Mouse (Mus musculus) myocyte (in vitro differentiated cells): Measurements from ENCODE around the gene Pygo2. TPM values are rescaled to one million over a fixed set of nuclear protein-coding genes. Genes with fewer than 3 reads are reported as not detected.

Experiments
- H3K27me3 ChIP-seq: one replicate; pipeline ENCODE4 v1.6.1; 2011; ENCODE audit not compliant: control insufficient read depth, insufficient read depth, insufficient read length
- H3K36me3 ChIP-seq: one replicate; pipeline ENCODE4 v1.6.1; 2011; ENCODE audit not compliant: control insufficient read depth, insufficient read depth
- H3K4me2 ChIP-seq: one replicate; pipeline ENCODE4 v1.6.1; 2011; ENCODE audit warnings: low read depth, control low read depth
- H3K4me3 ChIP-seq: one replicate; pipeline ENCODE4 v1.5.1; 2011; ENCODE audit warnings: mild to moderate bottlenecking, control low read depth, moderate library complexity
- H3K79me2 ChIP-seq: one replicate; pipeline ENCODE4 v1.6.1; 2011; ENCODE audit not compliant: control insufficient read depth, insufficient read depth
- H3ac ChIP-seq: one replicate; pipeline ENCODE4 v1.6.1; 2011; ENCODE audit not compliant: control insufficient read depth, insufficient read length
- CEBPB ChIP-seq: IDR thresholded peaks from 2 replicates; pipeline ENCODE4 v1.6.1; 2011; ENCODE audit warnings: mild to moderate bottlenecking, moderate library complexity; ENCODE audit not compliant: poor library complexity, insufficient read depth, severe bottlenecking
- E2F4 ChIP-seq: IDR thresholded peaks from one replicate; pipeline ENCODE4 v1.6.1; 2011; ENCODE audit warnings: mild to moderate bottlenecking, control low read depth, moderate library complexity; ENCODE audit not compliant: insufficient read depth
- MAX ChIP-seq: IDR thresholded peaks from one replicate; pipeline ENCODE4 v1.6.1; 2011; ENCODE audit warnings: low read depth, mild to moderate bottlenecking, control low read depth
- MYOD1 ChIP-seq, 3 experiments: IDR thresholded peaks; one replicate each; pipeline ENCODE4 v1.6.1; 2011; ENCODE audit warnings: control low read depth in 2 of 3, low read depth in 2 of 3, mild to moderate bottlenecking in 2 of 3, moderate library complexity in 1 of 3; ENCODE audit not compliant: insufficient read length in 2 of 3, control insufficient read depth in 1 of 3
- MYOG ChIP-seq, 3 experiments: IDR thresholded peaks; one replicate each; pipeline ENCODE4 v1.6.1; 2011; ENCODE audit warnings: control low read depth in 2 of 3, low read depth in 2 of 3, mild to moderate bottlenecking in 2 of 3; ENCODE audit not compliant: insufficient read length in 2 of 3, control insufficient read depth in 1 of 3, insufficient read depth in 1 of 3
- POLR2A ChIP-seq: IDR thresholded peaks from one replicate; pipeline ENCODE4 v1.6.1; 2011; ENCODE audit warnings: low read depth, mild to moderate bottlenecking, control low read depth, moderate library complexity; ENCODE audit not compliant: insufficient read length
- POLR2AphosphoS2 ChIP-seq: IDR thresholded peaks from one replicate; pipeline ENCODE4 v1.6.1; 2011; ENCODE audit warnings: low read depth, control low read depth; ENCODE audit not compliant: insufficient read length
- REST ChIP-seq: IDR thresholded peaks from one replicate; pipeline ENCODE4 v1.6.1; 2011; ENCODE audit warnings: mild to moderate bottlenecking, control low read depth, moderate library complexity; ENCODE audit not compliant: insufficient read depth, insufficient read length
- SRF ChIP-seq: IDR thresholded peaks from one replicate; pipeline ENCODE4 v1.6.1; 2011; ENCODE audit warnings: low read depth; ENCODE audit not compliant: control insufficient read depth, insufficient read length
- TCF12 ChIP-seq: IDR thresholded peaks from one replicate; pipeline ENCODE4 v1.6.1; 2011; ENCODE audit warnings: mild to moderate bottlenecking, control low read depth; ENCODE audit not compliant: poor library complexity, insufficient read depth, severe bottlenecking
- TCF3 ChIP-seq: IDR thresholded peaks from one replicate; pipeline ENCODE4 v1.6.1; 2011; ENCODE audit warnings: low read depth, control low read depth; ENCODE audit not compliant: insufficient read length
- USF1 ChIP-seq: IDR thresholded peaks from one replicate; pipeline ENCODE4 v1.6.1; 2011; ENCODE audit warnings: low read depth, mild to moderate bottlenecking, control low read depth, moderate library complexity
- polyA plus RNA-seq: library from polyadenylated mRNA; unstranded; fragments of >200 nt; fragmentation: generic; extraction: Trizol; gene quantifications from one replicate; pipeline ENCODE4 v1.2.1, GENCODE M21; 2012; ENCODE audit warnings: missing spikeins

Gene Pygo2
- polyA plus RNA-seq, 1 experiment: 58.5 TPM

DNA sequence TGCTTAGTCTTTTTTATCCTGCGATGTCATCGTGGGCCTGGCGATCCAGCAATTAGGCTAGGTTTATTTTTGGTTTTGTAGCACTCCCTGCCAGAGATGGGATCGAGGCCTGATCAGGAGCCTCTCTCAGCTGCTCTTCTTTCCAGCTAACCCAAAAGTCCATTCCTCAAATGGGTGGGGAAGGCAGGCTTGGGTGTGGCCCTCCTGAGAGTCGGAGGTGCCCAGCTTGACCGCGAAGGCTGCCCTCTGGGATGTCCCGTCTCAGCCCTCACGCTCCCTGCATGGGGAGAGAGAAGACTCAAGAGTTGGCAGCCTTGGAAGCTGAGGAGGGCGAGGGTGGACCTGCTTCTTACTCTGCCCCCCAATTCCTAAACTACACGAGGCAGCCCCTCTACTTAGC, 4.5 kb downstream of the Pygo2 start:
- H3K79me2 ChIP-seq: peaks cover 46% of the 10 kb centered on the region
- TF ChIP-seq POLR2AphosphoS2: peak; percentile 62
- TF ChIP-seq POLR2A: peak; percentile 37
- peak in 1 of 3 experiments; percentile 19 for TF ChIP-seq MYOD1 (IDR thresholded peaks at IDR 0.05; ENCODE audit: control insufficient read depth in 1 of 3, insufficient read length in 2 of 3, low read depth in 2 of 3)
- no peak for TF ChIP-seq SRF
- TF ChIP-seq CEBPB: no peak
- no peak for TF ChIP-seq TCF12
- TF ChIP-seq REST: no peak
- peak in 2 of 3 experiments; percentile 62 to 77 for TF ChIP-seq MYOG (IDR thresholded peaks at IDR 0.05; ENCODE audit: control insufficient read depth in 1 of 3, insufficient read depth in 1 of 3, insufficient read length in 2 of 3, low read depth in 2 of 3)
- TF ChIP-seq MAX: no peak
- no peaks in the 10 kb centered on the region for H3K27me3 ChIP-seq
- H3K4me2 ChIP-seq: peak overlapping the region; percentile 49
- H3ac ChIP-seq: no peak overlapping the region
- H3K36me3 ChIP-seq: peaks cover 9% of the 10 kb centered on the region
- no peak overlapping the region for H3K4me3 ChIP-seq

- Histone ChIP-seq H3K36me3 (peaks cover 9% of the 10 kb centered on the region), H3K79me2 (peaks cover 46% of the 10 kb centered on the region), H3K4me2 (peak overlapping the region; percentile 49), H3K4me3 (no peak overlapping the region), H3ac (no peak overlapping the region), H3K27me3 (no peaks in the 10 kb centered on the region)
- TF ChIP-seq POLR2A (no peak), TCF12 (no peak), CEBPB (no peak), SRF (no peak), MYOG (IDR thresholded peaks at IDR 0.05; ENCODE audit: control insufficient read depth in 1 of 3, insufficient read depth in 1 of 3, insufficient read length in 2 of 3, low read depth in 2 of 3) (no peak), USF1 (no peak), TCF3 (no peak), MYOD1 (IDR thresholded peaks at IDR 0.05; ENCODE audit: control insufficient read depth in 1 of 3, insufficient read length in 2 of 3, low read depth in 2 of 3) (no peak), E2F4 (no peak), POLR2AphosphoS2 (no peak), MAX (no peak)
Observed at GRCm38 (mm10) chr3:89435041-89435440, 5.0 kb downstream of the Pygo2 start.

DNA sequence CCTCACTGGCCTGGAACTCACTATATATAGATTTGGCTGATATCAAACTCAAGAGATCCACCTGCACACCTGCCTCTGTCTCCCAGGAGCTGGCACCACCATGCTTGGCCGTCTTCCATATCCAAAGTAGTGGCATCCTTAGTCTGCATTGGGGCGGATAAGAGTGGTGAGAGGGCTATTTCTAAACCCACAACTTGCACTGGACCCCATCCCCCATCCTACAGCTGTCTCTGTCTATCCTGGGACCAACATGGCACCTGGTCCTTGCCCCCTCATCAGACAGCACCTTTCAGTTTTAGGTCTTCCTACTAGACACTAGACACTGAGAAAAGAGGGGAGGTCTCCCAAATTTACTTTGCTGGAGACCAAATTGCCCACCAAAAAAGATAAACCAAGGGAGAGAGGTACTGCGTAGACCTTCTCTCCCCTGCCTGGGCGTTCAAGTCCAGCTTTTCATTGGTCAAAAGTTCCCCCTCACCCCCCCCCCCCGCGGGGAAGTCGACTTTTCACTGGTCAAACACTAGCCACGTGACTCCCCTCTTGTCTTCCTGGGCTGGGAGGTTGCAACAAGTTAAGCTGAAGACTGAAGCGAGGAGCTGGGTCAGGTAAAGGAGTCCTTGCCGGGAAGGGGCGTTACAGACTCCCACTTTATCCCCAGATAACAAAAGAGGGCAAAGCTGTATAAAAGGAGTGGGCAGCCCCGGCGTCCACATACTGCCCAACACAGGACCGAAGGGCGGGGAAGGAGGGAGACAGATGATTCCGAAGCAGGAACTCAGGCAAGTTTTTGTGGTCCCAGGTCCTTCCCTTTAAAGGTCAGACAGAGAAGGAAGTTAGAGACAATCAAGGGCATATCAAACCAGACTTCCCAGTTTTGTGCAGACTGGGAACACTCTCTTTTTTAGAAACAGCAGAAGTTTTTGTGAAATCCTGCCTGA, 6.4 kb downstream of the Pygo2 start, which contains the start of gene Pbxip1:
TSS of gene Pbxip1 (plus strand) at position 531 of the 938 bp plus-strand sequence.
- Histone ChIP-seq H3K27me3 (no peaks in the 10 kb centered on the region), H3K4me2 (peak within 1 kb of the TSS; percentile 74), H3K36me3 (peaks cover 9% of the 10 kb centered on the region), H3K4me3 (peak within 1 kb of the TSS; percentile 38), H3K79me2 (peaks cover 36% of the 10 kb centered on the region), H3ac (no peak within 1 kb of the TSS)
- TF ChIP-seq POLR2AphosphoS2 (peak; percentile 84), SRF (no peak), E2F4 (no peak), USF1 (peak; percentile 94), MAX (no peak), MYOD1 (IDR thresholded peaks at IDR 0.05; ENCODE audit: control insufficient read depth in 1 of 3, insufficient read length in 2 of 3, low read depth in 2 of 3) (peak; percentile 98 to 99 (median 99)), TCF3 (peak; percentile 89), MYOG (IDR thresholded peaks at IDR 0.05; ENCODE audit: control insufficient read depth in 1 of 3, insufficient read depth in 1 of 3, insufficient read length in 2 of 3, low read depth in 2 of 3) (peak; percentile 46 to 84 (median 84)), CEBPB (no peak), POLR2A (peak; percentile 80), REST (no peak), TCF12 (peak; percentile 90)

DNA sequence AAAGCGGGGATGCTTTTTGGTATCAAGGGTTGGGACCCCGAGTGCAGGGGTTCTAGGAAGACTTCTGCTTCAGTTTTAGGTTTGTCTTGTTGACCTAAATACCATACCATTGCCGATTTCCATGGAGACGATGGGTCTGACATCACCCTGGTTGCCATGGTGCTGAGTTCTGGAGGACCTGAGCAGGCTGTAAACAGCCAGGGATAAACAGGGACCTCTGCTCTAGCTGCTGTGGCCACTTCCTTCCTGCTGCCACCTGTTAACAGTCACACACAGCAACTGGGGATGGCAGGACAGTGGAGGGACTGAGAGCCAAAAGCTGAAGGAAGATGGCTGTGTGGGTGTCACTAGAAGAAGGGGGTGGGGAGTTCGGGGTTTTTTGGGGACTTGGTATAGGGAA, 7.3 kb downstream of the Pygo2 start:
- peak overlapping the region; percentile 74 for H3K4me2 ChIP-seq
- H3ac ChIP-seq: no peak overlapping the region
- H3K4me3 ChIP-seq: peak overlapping the region; percentile 38
- TF ChIP-seq TCF12: no peak
- TF ChIP-seq MYOG (IDR thresholded peaks at IDR 0.05; ENCODE audit: control insufficient read depth in 1 of 3, insufficient read depth in 1 of 3, insufficient read length in 2 of 3, low read depth in 2 of 3): peak in 2 of 3 experiments; percentile 13 to 78
- TF ChIP-seq POLR2A: peak; percentile 46
- TF ChIP-seq MYOD1 (IDR thresholded peaks at IDR 0.05; ENCODE audit: control insufficient read depth in 1 of 3, insufficient read length in 2 of 3, low read depth in 2 of 3): peak in 2 of 3 experiments; percentile 44 to 86
- peaks cover 9% of the 10 kb centered on the region for H3K36me3 ChIP-seq
- H3K79me2 ChIP-seq: peaks cover 28% of the 10 kb centered on the region
- no peaks in the 10 kb centered on the region for H3K27me3 ChIP-seq
